Mouse (Mus musculus) retina, postnatal 7 days (tissue): ENCODE measurements around the gene Cacna2d3.

Experiments used
- DNase-seq: peaks from one replicate; pipeline ENCODE4 v3.0.0-alpha.2; 2012; ENCODE audit warnings: low read depth, low spot score

The Cacna2d3 gene

DNA sequence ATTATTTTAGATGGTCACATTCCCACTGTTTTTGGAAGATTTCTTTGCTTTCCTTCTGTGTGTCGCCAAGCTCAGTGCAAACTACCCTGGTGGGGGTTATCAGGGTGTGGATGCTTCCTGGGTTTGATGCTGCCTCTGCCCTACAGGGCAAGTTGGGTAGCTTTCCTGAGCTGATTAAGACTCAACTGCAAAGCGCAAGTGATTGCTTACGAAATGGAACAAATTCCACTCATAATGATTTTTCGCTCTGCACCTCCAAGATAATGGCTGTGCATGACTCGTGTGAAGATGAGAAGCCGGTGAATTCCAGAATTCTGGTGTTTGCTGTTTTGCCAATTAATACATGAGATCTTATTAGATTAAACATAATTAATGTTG is 557.0 kb downstream of the Cacna2d3 start:
- no peak for DNase-seq

DNA sequence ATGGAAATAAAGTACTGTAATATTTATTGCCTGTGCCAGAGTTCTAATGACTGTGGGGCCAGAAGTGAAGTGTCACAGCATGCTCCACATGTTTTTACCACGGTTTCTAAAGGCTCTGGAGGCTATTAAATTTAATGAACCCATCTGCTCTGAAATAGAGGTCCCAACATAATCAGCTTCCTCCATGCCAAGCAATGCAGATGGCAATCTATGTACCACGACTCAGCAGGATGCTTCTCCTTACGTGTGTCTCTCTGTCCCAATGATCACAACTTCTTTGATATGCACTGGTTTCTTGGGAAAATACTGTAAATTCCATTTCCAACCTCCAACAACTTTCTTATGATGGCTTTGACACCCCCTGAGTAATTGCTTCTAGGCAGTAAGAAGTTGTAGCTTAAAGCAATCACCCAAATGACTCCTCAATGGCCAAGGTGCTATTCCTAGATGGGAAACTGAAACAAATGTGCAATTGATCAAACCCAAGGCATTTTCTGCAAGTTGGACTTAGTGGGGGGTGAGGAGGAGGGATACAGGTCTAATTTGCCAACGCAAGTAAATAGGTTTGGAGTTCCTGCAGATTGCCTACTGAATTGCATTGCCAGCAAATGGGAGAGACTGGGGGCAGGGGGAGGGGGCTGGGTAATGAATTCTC is 557.5 kb downstream of the Cacna2d3 start:
- no peak for DNase-seq

DNA sequence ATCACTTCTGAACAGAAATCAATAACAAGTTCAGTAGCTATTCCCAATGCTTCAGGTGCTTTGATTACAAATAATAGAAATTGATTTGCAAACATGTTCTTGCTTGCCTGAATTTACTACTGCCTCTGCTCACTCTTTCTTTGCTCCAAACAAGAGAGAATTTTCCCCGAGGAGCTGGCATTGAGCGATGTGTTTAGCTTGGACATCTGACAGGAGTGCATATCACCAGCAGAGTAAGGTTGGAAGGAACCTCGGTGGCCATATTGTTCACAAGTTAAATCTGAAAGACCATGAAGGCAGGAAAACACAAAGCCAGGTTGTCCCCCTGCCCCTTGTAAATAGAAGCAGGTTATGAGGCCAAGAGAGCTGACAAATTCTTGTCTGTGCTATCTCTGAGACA is 561.9 kb downstream of the Cacna2d3 start:
- DNase-seq = no peak

DNA sequence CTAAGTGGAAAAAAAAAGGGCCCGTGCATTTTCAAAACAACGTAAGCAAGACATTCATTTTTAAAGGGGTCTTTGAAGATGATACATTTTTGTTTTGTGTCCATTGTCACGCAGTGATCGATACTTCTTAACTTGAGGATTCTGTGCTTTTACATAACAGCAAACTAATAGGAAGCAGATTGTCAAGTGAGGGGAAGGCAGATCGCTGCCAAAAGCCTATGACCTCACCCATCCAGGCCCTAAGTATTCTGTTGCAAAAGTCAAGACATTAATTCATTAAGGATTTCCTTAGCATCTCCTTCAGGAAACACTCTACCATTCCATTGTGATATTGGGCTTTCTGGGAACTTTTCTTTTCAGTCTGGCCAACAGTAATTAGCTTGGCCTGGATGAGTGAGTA is 564.6 kb downstream of the Cacna2d3 start:
- no peak for DNase-seq

DNA sequence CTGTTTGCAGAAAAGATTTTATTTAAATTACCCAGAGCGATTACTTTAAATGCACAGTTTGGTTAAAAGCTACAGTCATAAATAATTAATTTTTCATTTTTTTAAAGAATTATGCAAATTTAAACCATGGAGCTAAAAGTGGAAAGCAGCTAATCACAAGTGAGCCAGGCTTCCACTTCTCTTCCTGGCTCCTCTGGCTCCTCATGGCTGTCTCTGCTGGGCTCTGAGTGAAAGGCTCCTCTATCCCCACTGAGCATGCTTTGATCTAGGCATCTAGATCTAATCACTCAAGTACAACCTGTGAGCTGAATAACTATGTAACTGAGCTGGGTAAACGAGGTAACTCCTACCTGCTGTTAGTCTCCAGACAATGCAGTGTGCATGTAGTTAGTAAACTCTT is 577.5 kb downstream of the Cacna2d3 start:
- DNase-seq = no peak

DNA sequence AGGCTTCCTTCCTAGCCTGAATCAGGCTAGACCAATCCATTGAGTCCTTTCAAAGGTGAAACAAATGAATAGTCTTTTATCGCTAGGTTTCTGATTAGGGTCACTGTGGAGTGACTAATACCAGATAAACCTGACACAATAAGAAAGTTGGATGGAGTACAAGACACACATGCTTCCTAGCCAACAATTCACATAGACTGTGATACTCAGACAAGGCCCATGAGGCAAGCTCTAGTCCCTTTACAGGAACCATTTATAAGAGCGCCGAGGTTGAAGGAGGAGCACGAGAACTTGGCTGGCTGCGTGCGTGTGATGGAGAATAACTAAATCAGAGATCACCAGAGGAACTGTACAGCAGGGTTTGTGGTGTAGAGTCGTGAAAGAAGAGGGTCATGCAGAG is 584.0 kb downstream of the Cacna2d3 start:
- DNase-seq = no peak

DNA sequence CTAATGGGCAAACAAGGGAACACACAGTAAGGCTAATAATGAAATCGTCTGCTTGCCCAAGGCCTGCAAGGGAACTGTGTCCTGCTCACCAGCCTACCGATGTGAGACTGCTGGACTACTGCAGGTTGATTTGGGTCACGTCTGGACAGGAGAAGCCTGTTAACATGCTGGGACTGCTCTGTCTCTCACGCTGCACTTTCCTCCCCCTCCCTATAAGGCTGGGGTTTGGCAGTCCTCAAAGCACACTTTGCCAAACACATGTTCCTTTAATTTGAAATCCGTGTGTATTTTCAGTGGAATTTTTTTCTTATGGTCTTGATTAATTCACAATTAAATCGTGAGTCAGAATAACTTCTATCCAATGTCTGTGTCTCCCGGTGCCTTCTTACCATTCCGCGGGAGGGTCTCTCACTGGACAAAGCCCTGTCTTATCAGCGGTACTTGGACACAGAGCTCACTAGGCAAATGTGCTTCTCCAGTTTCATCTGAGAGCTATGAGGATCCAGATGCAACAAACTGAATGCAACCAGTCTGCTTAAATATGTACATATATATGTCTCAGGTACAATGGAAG is 584.6 kb downstream of the Cacna2d3 start:
- DNase-seq = no peak

DNA sequence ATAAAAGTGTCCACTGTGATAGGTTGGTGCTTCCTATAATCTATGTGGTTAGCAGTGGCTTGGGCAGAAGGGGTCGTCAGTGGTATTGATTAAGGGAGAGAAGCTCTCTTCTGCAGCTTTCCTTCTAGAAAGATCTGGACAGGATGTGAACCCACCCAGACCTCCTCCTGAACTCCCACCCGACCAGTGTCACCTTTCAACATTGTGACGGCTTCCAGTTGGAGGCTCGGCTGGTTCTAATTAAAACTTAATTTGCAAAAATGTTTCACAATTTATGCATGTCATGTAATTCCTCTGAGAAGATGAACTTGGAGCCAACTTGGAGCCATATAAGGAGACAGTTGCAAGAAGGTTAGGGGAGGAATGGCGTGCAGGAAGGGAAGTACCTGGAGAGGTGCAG is 586.8 kb downstream of the Cacna2d3 start:
- no peak for DNase-seq

DNA sequence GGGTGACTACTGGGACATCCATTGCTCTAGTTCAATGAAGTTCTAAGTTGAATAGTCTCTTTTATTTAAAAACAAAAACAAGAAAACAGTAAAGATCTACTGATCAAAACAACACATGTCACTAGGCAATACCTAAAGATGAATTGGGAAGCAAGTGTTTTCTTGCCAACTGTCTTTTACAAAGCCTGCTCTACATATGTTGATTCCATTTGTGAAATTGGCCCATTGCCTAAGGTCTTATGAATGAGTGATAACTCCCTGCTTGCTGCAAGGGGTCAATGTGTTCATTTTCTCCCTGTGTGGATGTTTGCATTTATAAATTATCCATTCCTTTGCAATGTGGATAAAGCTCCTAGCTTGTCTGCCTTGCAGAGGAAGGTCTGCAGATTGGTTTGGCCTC is 591.2 kb downstream of the Cacna2d3 start:
- no peak for DNase-seq

DNA sequence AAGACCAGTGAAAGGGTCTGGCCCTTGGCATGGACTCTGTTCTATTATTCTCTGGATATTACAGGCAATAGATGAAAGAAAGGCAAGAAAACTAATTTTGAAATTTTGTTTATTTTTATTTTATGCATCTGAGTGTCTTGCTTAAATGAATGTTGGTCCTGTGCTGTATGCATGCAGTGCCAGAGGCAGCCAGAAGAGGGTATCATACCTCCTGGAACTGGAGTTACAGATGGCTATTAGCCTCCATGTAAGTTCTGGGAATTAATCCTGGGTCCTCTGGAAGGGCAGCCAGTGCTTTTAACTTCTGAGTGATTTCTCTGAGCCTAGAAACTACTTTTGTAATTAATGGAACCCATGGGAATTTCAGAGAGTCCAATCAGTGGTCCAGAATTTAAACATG is 597.8 kb downstream of the Cacna2d3 start:
- no peak for DNase-seq

DNA sequence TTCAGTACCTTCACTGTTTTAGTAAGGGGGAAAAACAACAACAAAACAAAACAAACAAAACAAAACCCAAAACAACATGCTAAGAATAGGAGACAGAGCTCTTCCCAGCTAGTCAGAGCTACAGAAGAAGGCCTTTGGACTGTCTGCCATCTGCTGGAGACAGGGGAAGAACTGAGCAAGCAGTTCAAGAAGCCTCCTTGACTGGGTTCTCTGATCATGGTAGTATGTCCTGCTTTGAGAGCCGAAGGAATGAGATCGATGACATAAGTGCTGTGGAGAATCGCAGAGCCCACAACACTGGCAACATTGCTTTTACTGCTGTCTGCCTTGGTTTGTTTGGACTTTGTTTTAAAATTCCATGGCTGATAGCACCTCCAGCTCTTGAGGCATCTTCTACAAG is 598.9 kb downstream of the Cacna2d3 start:
- no peak for DNase-seq

DNA sequence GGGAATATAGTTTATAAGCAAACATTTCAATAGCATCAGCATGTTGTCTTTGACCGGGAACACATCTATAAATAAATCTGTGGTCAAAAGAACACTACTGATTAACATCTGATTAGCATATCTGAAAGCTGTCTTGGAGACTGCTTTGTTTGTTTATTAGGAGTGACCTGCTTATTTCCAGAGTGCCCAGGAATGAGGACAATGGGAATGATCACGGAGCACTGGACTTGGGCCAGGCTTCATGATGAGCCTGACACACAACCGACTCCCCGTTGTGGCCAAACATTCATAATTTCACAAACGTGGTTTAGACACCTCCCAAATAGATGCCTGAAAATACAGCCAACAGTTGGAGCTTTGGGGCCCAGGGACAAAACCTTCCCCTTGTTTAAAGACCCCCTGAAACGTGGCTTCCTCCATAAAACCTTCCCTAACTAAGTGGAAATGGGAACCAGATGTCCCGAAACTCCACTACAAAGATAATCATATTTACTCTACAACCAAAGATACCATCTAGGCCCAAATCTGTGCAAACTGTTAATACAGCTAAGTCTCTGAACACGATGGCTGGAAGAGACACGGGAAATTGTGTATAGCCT is 607.7 kb downstream of the Cacna2d3 start:
- peak; percentile 23 for DNase-seq

DNA sequence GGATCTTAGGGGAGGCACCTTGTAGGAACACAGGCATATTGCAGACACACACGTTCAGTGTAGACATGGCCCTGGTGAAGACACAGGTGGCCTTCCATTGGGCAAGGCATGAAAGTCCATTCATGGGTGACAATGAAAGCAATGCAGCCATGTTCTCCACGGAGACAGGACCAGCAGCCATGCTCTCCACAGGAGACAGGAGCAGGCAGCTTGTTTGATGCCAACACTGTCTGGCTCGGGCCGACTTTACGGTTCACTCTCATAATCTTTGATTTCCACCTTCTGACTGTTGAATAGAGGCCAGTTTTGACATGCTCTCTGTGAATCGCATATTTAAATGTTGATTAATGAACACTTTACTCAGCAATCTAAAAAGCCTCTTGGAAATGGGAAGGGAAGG is 610.0 kb downstream of the Cacna2d3 start:
- no peak for DNase-seq

DNA sequence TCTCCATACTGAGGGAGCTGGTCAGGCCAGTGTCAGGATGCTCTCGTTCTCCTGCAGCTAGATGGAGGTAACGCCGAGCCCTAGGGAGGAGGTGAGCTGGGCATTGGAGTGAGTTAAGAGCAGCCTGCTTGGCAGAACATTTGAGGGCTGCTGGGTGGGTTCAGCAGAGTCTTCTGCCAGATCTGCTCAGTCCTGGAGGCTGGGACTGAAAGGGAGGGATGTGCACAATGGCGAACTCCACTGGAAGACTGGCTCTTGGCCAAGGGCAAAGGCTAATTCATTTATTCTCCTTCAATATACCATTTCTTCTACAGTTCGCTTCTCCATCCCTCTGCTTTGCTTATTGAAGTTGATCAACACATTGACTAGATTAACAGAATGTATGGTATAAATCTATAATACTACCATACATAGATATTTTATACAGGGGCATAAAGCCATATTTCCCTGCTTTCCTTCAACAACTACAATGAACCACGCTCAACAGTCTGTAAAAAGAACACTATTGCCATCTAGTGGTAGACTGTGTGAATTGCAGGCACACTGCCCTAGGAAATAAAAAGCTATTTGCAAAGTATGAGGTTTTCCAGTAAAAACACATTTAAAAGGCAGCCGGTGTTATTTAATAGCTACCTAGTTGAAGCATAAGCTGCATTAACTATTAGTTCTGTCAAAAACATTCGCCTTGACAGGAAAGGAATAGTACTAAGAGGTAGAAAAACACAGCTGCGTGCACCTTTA is 611.1 kb downstream of the Cacna2d3 start:
- DNase-seq = no peak

DNA sequence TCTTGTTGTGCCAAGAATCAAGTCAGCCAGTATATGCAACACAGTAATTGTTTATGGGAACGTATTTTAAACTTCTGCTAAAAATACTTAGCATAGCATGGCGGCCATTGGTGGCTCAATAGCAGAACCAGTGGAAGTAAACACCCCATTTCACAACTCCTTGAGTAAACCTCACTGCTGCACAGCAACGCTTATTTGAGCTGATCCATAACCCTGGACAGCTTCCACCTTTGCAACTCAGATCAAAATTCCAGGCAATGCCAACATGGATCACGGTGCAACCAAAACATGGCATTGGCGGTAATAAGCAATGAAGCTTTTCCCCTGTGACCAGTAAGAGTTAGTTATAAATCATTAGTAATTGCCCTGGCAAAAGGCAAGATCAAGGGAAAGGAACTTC is 614.2 kb downstream of the Cacna2d3 start:
- no peak for DNase-seq

DNA sequence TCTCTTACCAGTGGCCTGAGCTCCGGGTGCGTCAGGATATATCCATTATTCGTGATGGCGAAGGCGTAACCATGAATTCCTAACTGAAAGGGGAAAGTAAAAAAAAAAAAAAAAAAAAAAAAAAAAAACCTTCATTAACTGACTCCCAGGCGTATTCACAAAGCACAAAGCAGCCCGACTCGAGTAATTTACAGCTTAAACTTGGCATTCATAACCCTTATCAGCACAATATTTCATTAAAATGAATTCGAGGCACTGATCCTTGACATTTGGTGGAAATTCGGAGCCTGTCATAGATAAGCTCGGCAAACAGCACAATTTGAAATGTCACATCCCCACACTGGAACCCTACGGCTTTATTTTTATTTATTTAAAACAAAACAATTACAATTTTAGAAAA is 623.9 kb downstream of the Cacna2d3 start:
- DNase-seq = no peak

DNA sequence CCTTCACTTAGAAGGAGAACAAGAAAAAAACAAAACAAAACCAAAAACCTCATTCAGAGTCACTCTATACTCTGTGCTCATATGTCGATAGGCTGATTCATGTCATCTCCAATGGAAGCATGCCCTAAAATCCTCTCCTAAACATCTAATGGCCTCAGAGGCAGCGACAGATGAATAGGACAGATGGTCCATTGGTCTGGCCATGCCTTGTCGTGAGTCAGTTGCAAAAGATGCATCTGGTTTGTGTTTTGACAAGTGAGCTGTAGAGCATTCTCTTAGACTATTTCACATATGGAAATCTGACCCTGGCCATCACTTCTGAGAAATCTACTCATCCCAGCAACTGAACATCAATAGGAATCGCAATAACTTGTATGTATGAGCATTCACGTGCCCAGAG is 626.2 kb downstream of the Cacna2d3 start:
- no peak for DNase-seq

DNA sequence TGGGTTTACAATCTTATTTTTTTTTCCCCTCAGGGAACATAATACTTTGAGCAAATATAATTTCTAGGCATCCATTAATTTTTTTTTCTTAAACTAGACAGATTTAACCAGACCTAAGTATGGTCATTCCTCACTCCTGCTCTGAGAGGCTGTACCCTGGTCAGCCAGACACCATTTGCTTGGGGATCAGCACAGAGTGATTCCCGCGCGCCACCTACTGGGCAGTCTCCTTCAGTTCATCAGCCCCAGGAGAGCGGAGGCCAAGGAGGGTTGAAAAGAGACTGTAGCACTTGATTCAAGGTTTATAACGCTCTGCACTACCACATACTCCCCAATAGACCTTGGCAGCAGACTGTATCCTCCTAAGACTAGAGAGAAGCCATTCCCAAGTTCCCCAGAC is 631.6 kb downstream of the Cacna2d3 start:
- peak; percentile 53 for DNase-seq

DNA sequence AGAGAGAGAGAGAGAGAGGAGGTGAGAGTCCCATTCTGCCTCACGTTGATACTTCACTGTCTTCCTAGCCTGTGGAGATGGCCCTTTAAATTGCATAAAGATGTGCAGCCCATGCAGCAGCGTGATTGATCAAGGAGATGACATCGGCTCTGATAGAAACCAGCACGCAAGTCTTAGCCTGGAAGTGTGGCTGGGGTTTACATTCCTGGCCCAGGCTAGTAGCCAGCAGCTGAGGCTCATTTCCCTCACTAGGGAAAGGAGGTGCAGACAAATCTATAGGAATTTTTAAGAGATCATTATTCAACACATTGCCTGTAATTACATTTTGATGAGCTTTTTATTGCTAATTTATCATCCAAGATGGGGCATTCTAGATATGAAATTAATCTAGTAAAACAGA is 635.1 kb downstream of the Cacna2d3 start:
- DNase-seq = no peak

DNA sequence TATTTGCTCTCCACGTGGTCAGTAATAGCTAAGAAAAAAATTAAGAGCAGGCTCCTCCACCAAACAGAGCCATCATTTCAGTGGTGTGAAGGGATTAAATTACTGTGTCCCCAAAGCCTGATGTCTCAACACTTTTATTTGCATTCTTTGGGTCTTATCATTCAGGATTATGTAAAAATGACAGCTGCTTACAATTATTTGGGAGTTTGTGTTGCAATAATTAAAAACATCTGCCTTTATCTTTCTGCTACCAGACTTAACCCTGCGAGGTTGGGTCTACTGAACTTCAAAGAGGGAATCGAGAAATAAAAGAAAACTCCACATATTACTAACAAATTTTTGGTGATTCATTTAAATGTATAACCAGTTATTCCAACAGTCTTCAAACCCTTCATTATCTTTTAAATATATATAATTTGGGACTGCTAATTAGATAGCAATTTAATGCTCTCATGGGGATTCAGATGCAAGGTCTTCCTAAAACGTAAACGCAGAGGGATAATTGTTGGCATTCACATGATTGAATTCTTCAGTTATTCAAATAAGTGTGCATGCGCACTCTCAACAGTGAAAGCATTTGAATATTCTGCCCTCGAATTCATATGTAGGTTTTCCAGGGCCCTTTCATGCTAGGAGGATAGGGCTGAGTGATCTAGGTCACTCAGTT is 636.0 kb downstream of the Cacna2d3 start:
- DNase-seq = no peak

DNA sequence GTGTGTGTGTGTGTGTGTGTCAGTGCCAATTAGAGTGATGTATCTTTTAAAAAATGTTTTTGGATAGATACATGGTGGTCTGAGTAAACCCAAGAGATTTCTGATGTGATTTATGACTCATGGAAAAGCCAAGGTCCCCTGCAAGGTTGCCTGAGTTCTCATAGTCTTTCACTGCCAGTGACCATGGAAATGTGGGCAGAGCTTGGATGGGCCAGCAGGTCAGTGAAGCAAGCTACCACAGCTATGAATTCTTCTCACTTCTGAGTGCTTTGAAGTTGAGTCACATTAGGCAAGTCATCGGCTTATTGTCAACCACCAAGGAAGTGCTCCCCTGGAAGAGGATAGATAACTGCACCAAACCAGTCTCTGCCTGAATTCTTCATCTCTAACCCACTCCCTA is 639.5 kb downstream of the Cacna2d3 start:
- DNase-seq = no peak

DNA sequence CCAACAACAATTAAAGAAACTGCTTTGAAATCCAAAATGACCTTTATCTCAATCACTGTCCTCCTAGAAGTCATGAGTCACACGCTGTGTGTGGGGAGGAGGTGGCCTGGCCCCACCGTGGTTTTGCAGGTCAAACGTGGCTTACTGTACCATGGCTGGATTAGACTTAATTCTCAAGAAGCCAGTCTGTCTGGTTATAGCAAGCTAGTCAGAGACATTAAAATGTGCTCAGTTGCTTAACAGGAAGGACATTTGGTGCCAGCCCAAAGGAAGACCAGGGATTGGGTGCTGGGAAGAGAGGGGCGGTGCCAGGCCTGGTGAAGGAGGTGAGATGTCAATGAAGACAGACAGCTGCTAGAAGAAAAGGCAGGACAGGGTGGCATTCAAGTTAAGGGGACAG is 641.0 kb downstream of the Cacna2d3 start:
- no peak for DNase-seq
